Comparison of ENCODE assay signal across 8 mouse cellular contexts in the genomic region with DNA sequence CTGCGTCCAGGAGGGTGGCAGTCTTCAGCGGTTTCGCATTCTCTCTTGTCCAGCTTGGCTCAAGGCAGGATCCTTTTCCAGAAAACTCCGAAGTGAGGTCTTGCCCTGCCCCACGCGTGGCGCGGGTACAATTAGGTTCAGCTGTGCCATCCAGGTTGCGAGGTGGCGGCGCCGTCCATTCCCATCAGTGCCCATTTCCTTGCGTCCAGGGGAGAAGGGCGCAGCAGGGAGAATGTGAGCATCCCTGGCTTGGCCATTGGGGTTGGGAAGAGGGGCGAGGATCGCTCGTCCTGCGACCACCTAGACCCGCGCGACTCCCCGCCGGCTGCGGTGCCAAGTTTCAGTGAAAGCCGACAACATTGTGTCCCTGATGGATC. TPM values are rescaled to one million over a fixed set of nuclear protein-coding genes. Genes with fewer than 3 reads are reported as not detected.
DNase-seq lines count a peak whose midpoint lies in the region; ATAC-seq lines count a peak whose summit lies in the region.

No protein-coding gene starts in this region.

- H3K36me3 ChIP-seq in heart, embryonic 10.5 days: no peaks in the 10 kb centered on the region

- WGBS in heart, embryonic 10.5 days: under 1% methylated on average over 25 of the region's 25 CpGs

- peaks cover 18% of the 10 kb centered on the region; the same call in 1 of the 2 replicates for H3K27me3 ChIP-seq in heart, embryonic 10.5 days (ENCODE audit: insufficient read depth, poor library complexity, severe bottlenecking)

- DNase-seq in heart, embryonic 10.5 days (ENCODE audit: low spot score): peak; percentile 72
- DNase-seq in heart, adult 18-20 months: no peak
- peak; percentile 51 for DNase-seq in Muller cell, postnatal 12 days (ENCODE audit: inconsistent ontology term)
- peak; percentile 13 to 20 for DNase-seq in heart, postnatal 10 days
- DNase-seq in layer of hippocampus, postnatal 36 days: no peak
- DNase-seq in left cerebral cortex, adult 9 months (ENCODE audit: low spot score in 2 of 2): no peak
- DNase-seq in gastrocnemius, postnatal 10 days: no peak

- no peaks in the 10 kb centered on the region for H3K9me3 ChIP-seq in heart, embryonic 10.5 days

- intact Hi-C loops in heart, postnatal 10 days (cut with DNase I): loop anchor here (5.0 kb wide), 1 partner anchor 40 kb away; no protein-coding TSS in a partner anchor

- peak overlapping the region; percentile 80 for H3K4me3 ChIP-seq in heart, embryonic 10.5 days

- peak; percentile 10 for ATAC-seq in megakaryocyte progenitor cell, adult 5-6 weeks (replicated peaks; ENCODE audit: poor library complexity)

- H3K4me1 ChIP-seq in heart, embryonic 10.5 days: peaks cover 6% of the 10 kb centered on the region; the same call in 1 of the 2 replicates

- peak overlapping the region; percentile 83 for H3K27ac ChIP-seq in heart, embryonic 10.5 days

RNA-seq across cellular contexts. Expression of a gene that starts 0.5 kb away (rescaled TPM):
- polyA plus RNA-seq in heart, embryonic 10.5 days (2016; fragmentation: Nextera tagmentation; extraction: Ambion mirVana): 3.5 and 3.7 TPM in 2 replicates
- 1 to 10 TPM; 2.7 to 3.3 TPM for total RNA-seq in heart, adult 18-20 months (2021)
- 1 to 10 TPM; 5.2 to 5.7 TPM for total RNA-seq in heart, postnatal 10 days (2021)
- total RNA-seq in megakaryocyte progenitor cell, adult 5-6 weeks (2015): 5.6 and 6.2 TPM in 2 replicates
- 4.4 and 7.5 TPM in 2 replicates for total RNA-seq in megakaryocyte progenitor cell, adult 5-6 weeks (2017)
- total RNA-seq in layer of hippocampus, postnatal 36 days (2021): 10 to 100 TPM; 36.8 to 43.9 TPM
- 1 to 10 TPM; 4.5 to 7.0 TPM for total RNA-seq in gastrocnemius, postnatal 10 days (2021)

Comparison
In these comparisons a context has a peak if more than half of its experiments do, and no peak if none do; other contexts are left out.
1. DNase-seq: peak in heart, embryonic 10.5 days (single experiment), Muller cell, postnatal 12 days (single experiment) and heart, postnatal 10 days (2 of 2); none in heart, adult 18-20 months (0 of 2), layer of hippocampus, postnatal 36 days (0 of 2), left cerebral cortex, adult 9 months (0 of 2) and gastrocnemius, postnatal 10 days (single experiment).
2. RNA of a gene that starts 0.5 kb away (total RNA-seq): 36.8 to 43.9 TPM in layer of hippocampus, postnatal 36 days; 4.4 to 7.5 TPM in megakaryocyte progenitor cell, adult 5-6 weeks, 4.5 to 7.0 TPM in gastrocnemius, postnatal 10 days, 5.2 to 5.7 TPM in heart, postnatal 10 days and 2.7 to 3.3 TPM in heart, adult 18-20 months; every median in the first group is over 4 times any median in the second.